Mouse (Mus musculus) lung, adult 2 months (tissue): ENCODE data around the gene Hagh.

ENCODE experiments used
- CTCF ChIP-seq: fragments of 200-500 bp; IDR thresholded peaks from 2 replicates; pipeline ENCODE4 v1.5.1; 2011; ENCODE audit warnings: mild to moderate bottlenecking, low read length, control low read depth; ENCODE audit not compliant: insufficient read depth
- POLR2A ChIP-seq: fragments of 200-500 bp; IDR thresholded peaks from 2 replicates; pipeline ENCODE4 v1.6.1; 2011; ENCODE audit warnings: low read depth, mild to moderate bottlenecking, control low read depth, low read length, borderline replicate concordance; ENCODE audit errors: extremely low read depth

GRCm38 (mm10) chr17:24800524-24800923 is 39.4 kb upstream of the Hagh start:
- TF ChIP-seq CTCF (no peak), POLR2A (no peak)
